Comparison of ENCODE assay signal across 20 mouse cellular contexts in genomic region chr7:123006251-123006650, GRCm38 (mm10).
"Had no signal": no experiment of that assay in that cellular context is flagged by ENCODE, and none has a peak within 500 bp of the region (broad histone marks: within the 10 kb centered on the region; RNA-seq: fewer than 3 reads in every experiment).

No protein-coding gene starts in this region.

- H3K27me3 ChIP-seq: limb, embryonic 13.5 days; liver, embryonic 12.5 days; liver, embryonic 15.5 days; midbrain, embryonic 12.5 days; midbrain, embryonic 15.5 days; neural tube, embryonic 13.5 days; stomach, embryonic 15.5 days had no signal

- H3K9me3 ChIP-seq: limb, embryonic 10.5 days; limb, embryonic 13.5 days; liver, embryonic 12.5 days; liver, embryonic 15.5 days; midbrain, embryonic 12.5 days; midbrain, embryonic 15.5 days; neural tube, embryonic 13.5 days; stomach, embryonic 15.5 days had no signal

- DNase-seq: kidney, adult 11 months; kidney, adult 8-10 months; kidney, postnatal 25 days; liver; lung, adult 18-20 months; retina, postnatal 1 day; right cerebral cortex, postnatal 25 days; spleen, adult 18-20 months; thymus, postnatal 25 days had no signal

- H3K4me2 ChIP-seq: limb, embryonic 13.5 days; liver, embryonic 12.5 days; liver, embryonic 15.5 days; midbrain, embryonic 12.5 days; midbrain, embryonic 15.5 days; neural tube, embryonic 13.5 days; stomach, embryonic 15.5 days had no signal

- ATAC-seq: liver, embryonic 12.5 days; midbrain, embryonic 15.5 days had no signal

- H3K9ac ChIP-seq: limb, embryonic 13.5 days; liver, embryonic 12.5 days; liver, embryonic 15.5 days; midbrain, embryonic 12.5 days; midbrain, embryonic 15.5 days; neural tube, embryonic 13.5 days; stomach, embryonic 15.5 days had no signal

- H3K4me3 ChIP-seq: limb, embryonic 10.5 days; limb, embryonic 13.5 days; liver, embryonic 12.5 days; liver, embryonic 15.5 days; midbrain, embryonic 12.5 days; midbrain, embryonic 15.5 days; myocyte; neural tube, embryonic 13.5 days; stomach, embryonic 15.5 days had no signal

- H3K27ac ChIP-seq: kidney, postnatal 0 days; limb, embryonic 10.5 days; limb, embryonic 13.5 days; liver, embryonic 12.5 days; liver, embryonic 15.5 days; macrophage; midbrain, embryonic 12.5 days; midbrain, embryonic 15.5 days; neural tube, embryonic 13.5 days; stomach, embryonic 15.5 days had no signal

- H3K4me1 ChIP-seq: limb, embryonic 10.5 days; limb, embryonic 13.5 days; liver, embryonic 12.5 days; liver, embryonic 15.5 days; midbrain, embryonic 12.5 days; midbrain, embryonic 15.5 days; stomach, embryonic 15.5 days had no signal
